Mouse (Mus musculus) right cerebral cortex, postnatal 4 days (tissue): ENCODE measurements at regions not wholly inside any gene's neighbourhood (a gene's known extent, or its start where the extent isn't known, plus 50 kb on each side); places are given as distances from the start of the nearest gene placed in this dataset.

Experiments used
- DNase-seq: peaks from one replicate; pipeline ENCODE4 v3.0.0-alpha.2; 2022

DNA sequence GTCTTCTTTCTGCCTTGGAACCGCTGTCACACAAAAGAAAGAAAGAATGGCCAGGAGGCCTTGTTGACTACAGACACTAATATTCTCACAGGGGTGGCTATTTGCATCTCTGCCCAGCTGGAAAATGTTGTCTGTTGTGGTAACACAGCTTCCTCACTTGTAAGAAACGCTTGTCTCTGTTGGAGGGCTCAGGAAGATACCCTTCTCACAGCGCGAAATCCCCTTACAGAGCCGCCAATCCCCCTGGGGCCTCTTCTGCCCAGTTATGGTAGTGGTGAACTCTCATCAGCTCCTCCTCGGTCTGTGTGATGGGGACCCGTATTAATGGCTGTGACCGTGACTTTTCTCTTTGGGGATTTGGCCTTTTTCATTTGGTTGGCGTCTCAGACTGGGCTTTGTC lies 1022.5 kb downstream of the Adgrl2 start:
- no peak for DNase-seq

DNA sequence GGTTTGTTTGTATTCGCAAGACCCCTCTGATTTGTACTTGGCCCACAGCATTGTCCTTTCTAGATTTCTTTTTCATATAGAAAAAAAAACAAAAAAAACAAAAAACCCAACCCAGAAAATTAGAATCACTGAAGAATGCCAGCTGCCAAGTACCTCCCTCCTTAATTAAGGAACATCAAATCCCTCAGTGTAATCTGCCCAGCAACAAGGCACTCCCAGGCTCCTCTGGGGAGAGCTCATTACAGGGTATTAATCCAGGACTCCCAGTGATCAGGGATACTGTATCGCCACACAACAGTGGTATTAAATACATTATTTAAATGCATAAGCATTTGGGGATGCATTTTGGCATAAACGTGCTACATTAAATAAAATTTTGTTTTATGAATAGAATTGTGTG lies 1023.1 kb downstream of the Adgrl2 start:
- no peak for DNase-seq

DNA sequence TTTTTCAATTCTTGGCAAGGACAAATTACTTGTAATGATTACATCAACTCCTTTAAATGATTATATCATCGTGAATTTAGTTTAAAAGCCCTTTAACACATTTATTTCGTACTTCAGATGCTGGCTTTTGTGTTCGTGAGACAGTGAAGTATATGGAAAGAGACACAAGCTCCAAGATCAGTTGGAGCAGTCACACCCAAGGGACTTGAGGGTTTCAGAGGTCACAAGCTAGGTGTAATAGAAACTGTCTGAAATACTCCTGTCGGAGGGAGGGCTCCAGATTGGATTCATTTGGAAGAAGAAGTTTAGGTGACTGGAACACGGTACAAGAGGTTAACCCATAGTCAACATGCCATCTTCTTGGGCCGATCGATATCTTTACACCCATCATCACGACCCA lies 1023.5 kb downstream of the Adgrl2 start:
- no peak for DNase-seq

DNA sequence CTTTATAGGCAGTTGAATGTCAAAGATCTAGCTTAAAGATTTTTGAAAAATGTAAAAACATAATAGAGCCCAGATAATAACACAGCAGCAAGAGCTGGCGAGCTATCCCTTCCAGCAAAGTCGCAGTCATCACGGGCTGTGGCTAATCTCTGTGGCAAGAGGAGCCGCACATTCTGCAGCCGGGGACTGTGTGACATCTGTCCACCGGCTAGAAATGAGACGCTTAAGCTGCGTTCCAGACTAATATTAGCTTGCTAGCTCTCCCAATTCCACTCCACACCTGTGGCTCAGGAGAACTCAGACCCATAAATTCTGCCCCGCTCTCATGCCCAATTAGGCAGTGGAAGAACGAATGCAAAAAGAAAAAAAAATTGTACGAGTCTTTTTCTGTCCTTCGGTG lies 1024.0 kb downstream of the Adgrl2 start:
- no peak for DNase-seq

DNA sequence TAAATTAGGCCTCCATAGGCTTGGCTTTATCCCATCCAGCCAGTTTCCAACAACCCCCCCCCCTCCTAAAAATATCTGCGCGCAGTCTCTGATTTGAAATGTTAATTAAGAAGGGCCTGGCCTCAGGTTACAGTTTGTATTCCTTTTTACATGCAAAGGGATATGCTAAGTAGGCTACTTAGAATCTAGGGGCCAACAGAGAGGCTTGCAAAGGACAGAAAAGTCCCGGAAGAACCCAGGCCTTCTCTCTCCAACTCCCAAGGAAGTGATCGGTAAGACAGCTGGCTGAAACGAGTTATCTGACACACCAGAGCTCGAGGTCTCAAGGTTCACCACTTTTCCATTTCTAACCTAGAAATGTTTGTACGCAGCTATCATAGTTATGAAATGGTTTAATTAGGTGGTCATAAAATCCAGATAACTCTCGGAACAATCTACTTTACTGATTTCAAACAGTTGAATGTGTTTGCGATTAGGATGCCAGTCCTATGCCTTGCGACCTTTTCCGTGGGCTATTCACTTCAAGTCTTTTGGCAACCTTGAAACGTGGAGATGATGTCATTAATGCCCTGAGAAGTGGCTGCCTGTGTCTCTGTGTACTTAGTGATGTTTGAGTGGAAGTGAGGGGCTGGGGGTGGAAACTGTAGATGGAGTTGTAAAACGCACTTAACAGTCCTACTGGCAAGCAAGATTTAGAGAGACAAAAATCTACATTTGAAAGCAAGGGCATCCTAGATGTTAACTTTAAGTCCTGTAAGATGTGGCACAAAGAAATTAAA lies 1026.5 kb downstream of the Adgrl2 start:
- DNase-seq, result no peak

DNA sequence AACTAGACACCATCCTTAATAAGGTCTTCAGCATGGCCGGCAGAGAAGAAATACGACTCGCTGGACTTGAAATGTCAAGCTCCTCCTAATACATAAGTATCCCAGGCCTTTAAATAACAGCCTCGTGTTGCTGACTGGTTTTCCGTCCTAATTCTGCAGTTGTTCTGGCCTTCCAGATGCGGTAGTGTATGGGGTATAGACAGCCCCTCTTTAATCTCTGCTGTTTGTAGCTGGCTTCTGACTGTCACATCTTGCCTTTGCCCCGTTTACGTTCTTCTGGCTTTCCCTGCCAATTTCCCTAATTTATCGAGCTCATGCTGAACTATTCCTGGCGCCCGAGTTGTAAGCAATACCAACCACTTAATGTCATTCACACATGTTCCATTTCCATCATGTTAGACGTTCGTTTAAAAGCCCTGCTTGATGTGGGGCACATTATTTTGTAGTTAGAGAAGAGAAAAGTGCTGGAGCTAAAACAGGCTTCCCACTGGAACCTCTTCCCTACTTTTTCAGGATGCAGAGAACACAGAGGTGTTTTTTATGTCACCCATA lies 1042.2 kb downstream of the Adgrl2 start:
- no peak for DNase-seq

DNA sequence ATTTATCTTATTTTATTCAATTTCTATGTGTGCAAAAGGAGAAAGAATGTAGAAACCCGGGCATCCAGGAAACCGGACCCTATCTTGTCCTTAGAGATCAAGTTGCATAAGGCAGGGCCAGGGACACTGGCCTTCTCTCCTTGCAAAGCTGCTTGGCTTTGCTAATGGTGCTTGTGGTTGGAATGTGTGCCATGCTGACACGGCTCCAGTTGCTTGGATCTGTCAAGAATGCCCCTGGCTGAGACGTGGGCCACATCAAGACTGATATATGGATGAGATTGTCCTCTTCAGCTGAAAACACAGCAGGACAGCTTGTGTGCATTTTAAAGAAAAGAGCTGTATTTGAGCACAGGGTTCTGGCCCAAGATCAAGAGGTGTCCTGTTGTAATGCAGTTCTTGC lies 1047.0 kb downstream of the Adgrl2 start:
- DNase-seq, result no peak

DNA sequence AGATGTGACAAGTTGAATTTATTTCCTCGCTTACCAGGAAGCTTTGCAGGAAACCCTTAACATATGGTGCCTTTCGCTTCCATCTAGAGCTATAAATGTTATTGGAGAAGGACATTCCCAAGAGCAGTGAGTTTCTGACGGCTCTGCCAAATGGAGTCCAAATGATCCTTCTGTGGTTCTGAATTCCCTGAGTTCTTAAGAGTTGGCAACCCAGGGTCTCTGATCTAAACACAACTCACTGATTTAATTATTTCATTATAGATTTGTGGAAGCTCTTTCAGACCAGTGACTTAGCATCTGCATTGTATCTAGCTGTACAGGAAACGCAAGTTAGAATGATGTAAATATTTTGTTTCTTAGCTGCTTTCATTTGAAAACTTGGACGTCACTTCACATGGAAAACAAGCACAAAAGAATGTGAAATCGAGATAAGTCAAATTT lies 1059.5 kb downstream of the Adgrl2 start:
- no peak for DNase-seq

DNA sequence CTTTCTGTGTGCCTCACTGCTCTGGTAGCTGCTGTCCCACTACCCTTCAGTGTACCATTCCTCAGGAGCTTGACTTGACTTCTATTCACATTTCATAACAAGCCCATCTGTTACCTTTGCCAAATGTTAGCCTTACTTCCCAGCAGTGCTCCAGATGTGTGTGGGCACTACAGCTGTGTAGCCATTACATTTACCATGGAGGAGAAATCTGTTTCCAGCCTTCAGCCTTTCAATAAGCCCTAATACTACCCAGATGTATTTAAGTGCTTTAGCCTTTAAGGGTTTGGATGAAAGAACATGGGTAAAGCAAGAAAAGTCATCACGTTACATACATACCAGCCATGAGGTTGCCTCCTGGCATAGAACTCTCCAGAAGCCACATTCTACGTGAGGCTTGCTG lies 1068.0 kb downstream of the Ttll7 start:
- DNase-seq, result no peak

DNA sequence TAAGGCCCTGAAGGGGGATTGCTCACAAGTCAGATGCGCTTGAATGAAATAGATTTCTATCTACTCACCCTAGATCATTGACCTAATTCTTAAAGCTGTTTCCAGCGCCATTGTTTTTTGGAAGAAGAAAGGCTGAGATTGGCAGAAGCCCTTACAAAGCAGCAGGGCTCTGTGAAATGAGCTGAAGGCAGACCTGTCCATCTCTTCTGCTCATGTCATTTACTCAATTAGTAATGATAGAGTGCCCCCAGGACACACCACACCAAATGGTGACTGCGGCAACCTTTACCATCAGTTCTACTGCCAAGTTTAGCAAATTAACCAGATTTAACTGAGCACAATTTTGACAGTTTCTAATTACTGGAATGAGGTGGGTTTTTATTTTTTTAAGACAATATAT lies 1067.5 kb downstream of the Ttll7 start:
- no peak for DNase-seq

DNA sequence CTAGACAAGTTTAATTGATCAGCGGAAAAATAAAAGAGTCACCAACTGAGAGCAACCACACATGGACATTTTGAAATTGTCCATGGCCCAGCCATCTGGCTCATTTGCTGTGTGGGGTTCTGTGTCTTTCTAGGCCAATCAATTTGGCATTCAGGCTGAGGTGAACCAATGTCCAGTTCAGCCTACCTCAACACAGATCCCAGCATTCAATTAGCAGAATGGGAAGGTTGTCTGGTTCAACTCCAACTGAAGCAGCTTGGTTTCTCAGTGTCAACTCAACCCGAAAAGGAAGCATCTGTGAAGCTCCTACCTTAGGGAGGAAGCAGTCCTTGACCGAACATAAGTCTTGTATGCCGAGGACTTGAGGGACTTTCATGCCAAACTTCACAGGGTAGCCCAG lies 1067.0 kb downstream of the Ttll7 start:
- no peak for DNase-seq

DNA sequence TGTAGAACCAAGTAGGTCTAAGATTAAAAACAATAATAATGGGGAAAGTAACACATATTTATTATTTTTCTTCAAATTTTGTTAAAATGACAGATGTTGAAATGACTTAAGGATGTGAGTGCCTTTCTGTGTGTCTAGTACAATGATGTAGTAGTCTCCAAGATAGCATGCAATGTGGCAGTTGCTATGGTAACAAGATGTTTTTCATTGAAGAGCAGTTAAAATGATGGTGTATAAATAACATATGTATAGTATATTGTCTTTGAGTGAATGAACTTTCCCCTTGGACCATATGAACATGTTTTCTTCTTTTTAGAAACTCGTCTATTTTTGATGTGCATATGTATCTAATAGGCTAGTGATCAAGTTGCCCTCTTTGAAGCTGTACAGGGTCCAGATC lies 1044.6 kb downstream of the Ttll7 start:
- no peak for DNase-seq

DNA sequence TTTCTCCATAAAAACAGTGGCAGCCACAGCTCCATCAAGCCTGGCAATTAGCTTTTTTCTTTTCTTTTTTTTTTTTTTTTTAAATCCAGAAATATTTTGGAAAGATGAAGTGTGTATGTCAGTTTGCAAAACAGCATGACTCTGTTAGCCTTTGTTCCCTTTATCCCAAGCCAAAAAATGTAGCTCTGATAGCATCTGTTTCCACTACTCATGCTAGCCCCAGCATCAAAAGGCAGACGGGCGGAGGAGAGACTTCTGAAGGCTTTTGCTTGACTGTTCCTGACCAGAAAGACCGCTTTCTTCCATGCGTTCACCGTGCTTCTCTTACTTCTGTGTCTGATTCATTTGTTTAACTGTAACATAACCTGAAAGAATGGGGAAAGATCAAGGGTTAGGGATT lies 1039.5 kb downstream of the Ttll7 start:
- no peak for DNase-seq

DNA sequence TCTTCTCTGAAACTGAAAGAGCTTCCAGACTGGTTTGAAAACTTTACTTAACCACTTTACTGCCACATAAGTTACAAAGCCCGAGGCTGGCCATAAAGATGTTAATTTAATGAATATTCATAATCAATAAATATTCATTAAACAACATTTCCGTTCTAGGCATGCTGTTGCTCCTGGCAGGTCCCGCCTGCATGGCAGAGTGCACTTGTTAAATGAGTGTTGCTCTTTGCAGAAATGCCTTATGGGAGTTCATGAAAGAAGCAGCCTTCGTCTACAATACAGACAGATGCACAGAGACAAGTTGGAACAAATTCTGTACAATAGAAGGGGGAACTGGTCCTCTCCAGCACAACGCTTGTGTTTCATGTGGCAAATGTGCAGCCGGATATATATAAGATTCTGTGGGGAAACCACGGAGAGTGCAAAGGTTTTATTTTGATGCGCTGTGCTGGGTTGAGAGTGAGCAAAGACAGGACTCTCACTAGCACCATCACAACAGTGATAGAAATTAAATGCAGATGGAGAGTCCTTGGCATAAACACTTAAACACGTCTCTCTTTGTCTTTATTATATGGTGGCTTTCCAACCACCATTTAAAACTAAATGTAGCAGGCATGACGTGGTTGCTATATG lies 1034.2 kb downstream of the Ttll7 start:
- DNase-seq, result no peak

DNA sequence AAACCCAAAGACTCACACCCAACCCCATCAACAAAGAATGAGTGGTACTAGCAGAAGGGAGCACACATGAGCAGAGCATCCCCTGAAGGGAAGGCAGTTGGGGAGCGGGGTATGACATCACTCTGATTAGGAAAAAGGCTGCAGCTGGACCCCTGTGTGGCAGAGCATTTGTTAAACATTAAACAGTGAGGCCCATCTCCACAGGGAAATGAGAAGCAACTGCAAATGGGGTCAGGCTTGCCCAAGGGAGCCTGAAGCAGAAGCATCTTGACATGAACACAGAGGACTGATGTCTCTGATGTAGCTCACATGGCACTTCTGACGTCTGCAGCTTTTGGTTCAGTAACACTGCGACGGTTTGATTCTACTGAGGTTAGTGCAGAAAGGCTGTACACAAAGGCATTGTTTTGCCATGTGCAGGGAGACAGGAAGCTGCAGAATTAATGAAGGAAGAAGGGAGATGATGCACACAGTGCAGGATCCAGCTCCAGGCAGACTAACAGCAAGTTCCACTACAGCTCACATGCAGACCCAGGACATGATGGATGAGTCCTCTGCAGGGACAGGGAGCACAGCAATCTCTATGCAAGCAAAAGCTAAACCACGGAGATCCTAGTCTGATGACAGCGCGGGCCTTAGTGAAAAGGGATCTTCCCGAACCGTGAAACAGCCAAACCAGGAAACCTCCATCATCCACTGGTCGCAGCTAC lies 1030.9 kb downstream of the Ttll7 start:
- DNase-seq, result no peak

DNA sequence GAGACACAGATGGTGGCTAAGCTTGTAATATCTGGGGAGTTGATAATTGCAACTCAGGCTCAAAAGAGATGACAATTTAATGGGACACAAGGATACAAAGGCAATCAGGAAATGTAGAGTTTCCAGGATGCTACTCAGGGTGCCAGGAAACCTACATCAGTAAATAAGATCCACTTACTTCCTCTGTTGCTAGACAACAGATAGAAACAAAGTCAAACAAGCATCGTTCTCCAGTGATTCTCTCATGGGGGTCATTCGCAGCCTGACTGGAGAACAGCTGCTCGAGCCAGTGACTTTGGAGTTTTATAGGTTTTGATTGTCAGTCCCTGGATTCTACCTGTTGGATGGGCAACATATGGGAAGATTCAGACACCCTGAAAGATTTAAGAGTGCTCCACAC lies 1026.5 kb downstream of the Ttll7 start:
- no peak for DNase-seq

DNA sequence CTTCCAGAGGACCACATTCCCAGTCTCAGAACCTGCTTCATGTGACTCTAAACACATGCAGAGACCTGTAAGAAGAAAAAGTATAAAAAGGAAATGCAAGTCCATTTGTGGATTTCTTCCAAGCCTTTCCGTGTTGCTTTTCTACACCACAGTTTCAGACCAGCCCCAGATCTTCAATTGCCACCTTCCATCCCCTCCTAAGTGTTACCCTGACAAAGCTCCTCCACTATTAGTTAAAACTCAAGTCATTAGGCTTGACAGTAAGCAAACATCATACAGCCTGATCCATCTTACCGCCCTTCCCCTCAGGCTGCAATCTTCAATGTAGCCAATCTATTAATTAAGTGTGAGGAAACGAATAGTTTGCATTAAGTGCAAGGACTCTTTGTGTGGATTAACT lies 1016.1 kb downstream of the Ttll7 start:
- DNase-seq, result no peak

DNA sequence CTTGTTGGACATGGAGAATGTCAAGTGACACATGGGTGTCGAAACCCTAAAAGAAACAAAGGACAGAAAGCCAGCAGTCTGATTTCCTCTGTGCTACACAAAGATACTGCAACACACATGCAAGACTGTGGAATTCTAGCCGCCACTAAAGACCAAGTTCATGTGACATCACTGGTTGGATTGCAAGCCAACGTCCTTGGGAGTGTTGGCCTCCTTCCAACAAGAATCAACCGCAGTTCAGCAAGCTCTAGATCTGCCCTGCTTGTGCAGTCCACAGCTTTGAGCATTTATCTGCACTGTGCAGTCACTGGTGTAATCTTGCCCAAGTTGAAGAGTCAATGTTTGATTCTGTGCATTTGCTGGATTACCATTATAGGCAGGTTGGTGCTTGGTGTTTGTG lies 1001.2 kb downstream of the Ttll7 start:
- DNase-seq, result no peak

DNA sequence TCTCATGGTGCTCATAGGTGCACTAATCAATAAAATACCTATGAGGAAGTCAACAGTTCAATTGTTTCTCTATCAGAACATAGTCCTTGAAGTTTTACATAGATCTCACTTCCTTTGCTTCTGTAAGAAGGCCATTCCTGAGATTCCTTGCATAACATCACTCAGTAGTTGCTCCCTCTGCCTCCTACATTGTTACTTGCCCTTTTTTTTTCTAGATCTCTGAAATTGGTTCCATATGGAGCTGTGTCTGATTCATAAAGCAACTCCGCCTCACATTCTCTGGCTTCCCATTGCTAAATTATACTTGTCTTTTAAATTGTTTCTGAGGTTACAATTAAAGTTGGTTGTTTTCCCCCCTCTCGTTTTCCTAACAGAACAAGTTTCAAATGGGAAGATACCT lies 1000.7 kb downstream of the Ttll7 start:
- no peak for DNase-seq

DNA sequence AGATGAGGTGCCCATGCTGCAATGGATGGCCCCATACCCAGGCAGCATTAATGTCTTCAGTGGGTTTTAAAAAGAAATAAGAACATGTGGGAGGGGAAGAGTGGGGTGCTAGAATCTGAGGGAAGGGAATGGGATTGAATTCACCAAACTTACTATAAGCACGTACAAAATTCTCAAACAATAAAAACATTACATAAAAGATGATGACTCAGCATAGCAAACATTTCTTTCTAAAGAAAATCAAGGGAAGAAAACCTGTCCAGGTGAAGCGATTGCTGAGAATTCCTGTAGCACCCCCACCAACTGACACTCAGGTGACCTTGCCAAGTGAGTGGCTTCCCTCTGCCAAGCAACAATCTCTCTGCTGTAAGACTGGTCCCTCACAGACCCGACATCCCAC lies 989.2 kb downstream of the Ttll7 start:
- DNase-seq, result no peak

DNA sequence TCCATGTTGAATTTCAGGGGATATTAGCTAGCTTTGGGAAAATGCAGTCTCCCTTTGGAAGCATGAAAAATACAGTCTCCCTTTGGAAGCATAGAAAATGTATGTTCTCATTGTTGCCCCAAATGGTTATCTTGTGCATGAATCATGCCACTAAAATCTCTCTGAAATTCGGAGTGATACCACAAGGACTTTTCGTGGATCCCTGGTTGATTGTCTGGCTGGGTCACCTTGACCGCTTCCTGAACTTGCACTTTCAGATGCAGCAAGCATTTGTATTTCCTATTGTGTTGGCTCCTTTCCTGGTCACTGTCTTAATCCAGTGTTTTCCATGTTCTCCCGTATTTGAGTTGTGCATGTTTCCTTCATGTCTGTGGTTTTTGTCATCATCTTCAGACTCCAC lies 986.6 kb downstream of the Ttll7 start:
- no peak for DNase-seq

DNA sequence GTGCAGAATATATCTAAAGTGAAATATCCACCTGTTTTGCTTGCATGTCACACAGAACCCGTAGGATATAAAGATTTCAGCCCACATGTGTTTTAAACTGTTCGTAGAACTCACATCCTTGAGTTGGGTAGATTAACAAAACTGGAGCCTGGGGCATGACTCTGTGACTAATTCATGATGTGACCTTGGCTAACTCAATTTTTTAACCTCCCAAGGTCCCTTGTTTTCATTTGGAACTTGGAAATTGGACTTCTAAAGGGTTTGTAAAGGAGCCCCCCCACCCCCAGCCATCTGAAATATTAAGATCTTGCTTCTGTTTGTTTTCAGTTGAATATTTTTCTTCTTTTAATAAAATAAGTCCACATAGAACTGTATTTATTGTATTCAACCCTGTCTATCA lies 983.5 kb downstream of the Ttll7 start:
- DNase-seq, result no peak

DNA sequence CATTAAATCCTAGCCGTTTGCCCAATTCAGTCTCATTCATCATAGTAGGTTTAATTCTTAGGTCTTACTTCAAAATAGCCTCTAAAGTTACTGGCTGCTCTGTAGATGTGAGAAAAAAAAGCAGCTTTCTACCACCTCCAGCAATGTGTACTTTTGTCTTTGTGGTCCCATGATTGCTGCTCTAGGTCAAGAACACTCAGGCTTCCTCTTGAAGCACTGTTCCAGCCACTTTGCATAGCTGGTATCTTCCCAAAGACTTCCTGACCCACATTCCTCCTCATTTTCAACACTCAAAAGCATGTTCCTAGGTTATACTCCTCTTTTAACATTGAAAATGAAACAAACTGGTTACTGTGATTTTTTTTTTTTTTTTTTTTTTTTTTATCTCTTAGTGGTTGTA lies 973.2 kb downstream of the Ttll7 start:
- no peak for DNase-seq

DNA sequence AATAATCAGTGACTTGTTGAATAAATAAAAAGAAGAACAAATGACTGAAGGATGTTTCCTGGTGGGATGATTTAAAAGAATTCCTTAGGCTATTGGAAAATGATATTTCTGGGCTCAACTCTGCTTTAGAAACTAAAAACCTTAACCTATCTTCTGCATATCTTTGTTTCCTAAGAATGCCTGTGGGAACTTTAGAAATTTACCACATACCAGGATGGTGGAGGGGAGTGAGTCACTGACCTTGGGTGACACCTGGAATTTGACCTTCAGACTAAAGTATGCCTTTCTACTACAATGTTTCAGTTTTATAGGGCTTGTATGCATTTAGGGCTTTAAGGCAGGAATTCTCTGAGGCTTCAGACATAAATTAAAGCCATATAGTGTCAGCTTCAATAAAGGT lies 972.3 kb downstream of the Ttll7 start:
- DNase-seq, result no peak
